Mouse (Mus musculus): ENCODE data around the gene Lrrc58.

Lrrc58 gene

GRCm38 (mm10) chr16:37927117-37927516 lies 58.9 kb downstream of the Lrrc58 start:
- DNase-seq (ENCODE audit: low spot score) = no peak

DNA sequence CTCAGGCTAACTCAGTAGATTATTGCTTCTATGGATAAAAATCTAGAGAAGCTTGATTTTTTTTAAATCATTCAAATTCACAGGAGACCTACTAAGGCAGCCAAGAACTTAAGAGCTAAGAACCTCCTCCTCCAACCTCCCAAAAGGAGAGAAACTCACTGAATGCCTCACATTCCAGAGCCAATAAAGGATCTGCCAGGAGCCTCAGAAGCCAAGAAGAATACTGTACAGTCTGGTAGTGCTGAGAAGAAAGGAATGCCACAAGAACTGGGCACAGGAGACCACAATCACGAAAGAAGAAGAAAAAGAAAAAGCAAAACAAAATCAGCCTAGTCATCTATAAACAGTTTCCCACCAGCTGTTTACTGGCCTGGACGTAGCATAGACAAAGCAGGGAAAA lies 60.8 kb downstream of the Lrrc58 start:
- DNase-seq (ENCODE audit: low spot score) = no peak

GRCm38 (mm10) chr16:37929626-37930025 lies 61.4 kb downstream of the Lrrc58 start:
- DNase-seq (ENCODE audit: low spot score) = no peak

DNA sequence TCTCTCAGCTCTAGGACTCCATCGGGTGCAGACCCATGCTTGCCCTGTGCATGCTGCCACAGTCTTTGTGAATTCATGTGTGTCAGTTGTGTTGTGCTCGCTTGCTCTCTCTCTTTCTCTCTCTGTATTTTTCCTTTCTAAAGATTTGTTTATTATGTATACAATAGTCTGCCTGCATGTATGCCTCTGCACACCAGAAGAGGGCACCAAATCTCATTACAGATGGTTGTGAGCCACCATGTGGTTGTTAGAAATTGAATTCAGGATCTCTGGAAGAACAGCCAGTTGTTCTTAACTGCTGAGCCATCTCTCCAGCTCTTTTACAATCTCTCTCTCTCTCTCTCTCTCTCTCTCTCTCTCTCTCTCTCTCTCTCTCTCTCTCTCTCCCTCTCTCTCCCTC lies 66.7 kb downstream of the Lrrc58 start:
- DNase-seq (ENCODE audit: low spot score) = no peak

GRCm38 (mm10) chr16:37937276-37937675 lies 69.1 kb downstream of the Lrrc58 start:
- DNase-seq (ENCODE audit: low spot score) = no peak

Measured in layer of hippocampus, adult 9-10 months (tissue).